Mouse (Mus musculus) stomach, embryonic 14.5 days (tissue): ENCODE results near the gene Mink1. TPM values are rescaled to one million over a fixed set of nuclear protein-coding genes. Genes with fewer than 3 reads are reported as not detected.

ENCODE experiments used
- polyA plus RNA-seq: library from polyadenylated mRNA; unstranded; fragments of >200 nt; fragmentation: Nextera tagmentation; extraction: Ambion mirVana; gene quantifications from 2 replicates; pipeline ENCODE4 v1.2.1, GENCODE M21; 2014

Mink1 gene
- polyA plus RNA-seq, 1 experiment from 2014 or later: 23.0 TPM

Other genes with a start within 250 kb of the Mink1 start
- gene Alox12e, start 240.3 kb upstream of the Mink1 start, polyA plus RNA-seq: not detected in 2 replicates
- 2.4 and 4.1 TPM in 2 replicates for gene Alox15, start 210.8 kb upstream of the Mink1 start, polyA plus RNA-seq
- gene Pelp1, start 152.8 kb upstream of the Mink1 start, polyA plus RNA-seq: 31.6 and 34.4 TPM in 2 replicates
- gene Arrb2, start 130.2 kb upstream of the Mink1 start, polyA plus RNA-seq: 15.9 and 17.2 TPM in 2 replicates
- gene Med11, start 111.0 kb upstream of the Mink1 start, polyA plus RNA-seq: 48.6 and 49.8 TPM in 2 replicates
- gene Zmynd15, start 103.4 kb upstream of the Mink1 start, polyA plus RNA-seq: 0.39 and 0.50 TPM in 2 replicates
- gene Cxcl16, start 102.9 kb upstream of the Mink1 start, polyA plus RNA-seq: 7.8 and 8.6 TPM in 2 replicates
- 38.6 and 45.2 TPM in 2 replicates for gene Tm4sf5, start 57.6 kb upstream of the Mink1 start, polyA plus RNA-seq
- gene Vmo1, start 48.3 kb upstream of the Mink1 start, polyA plus RNA-seq: 0.39 TPM in 1 of 2 replicates, not detected in the other
- 0.43 and 0.81 TPM in 2 replicates for gene Gltpd2, start 43.7 kb upstream of the Mink1 start, polyA plus RNA-seq
- gene Psmb6, start 37.5 kb upstream of the Mink1 start, polyA plus RNA-seq: 709 and 761 TPM in 2 replicates
- not detected in 2 replicates for gene Gm40193, start 29.9 kb upstream of the Mink1 start, polyA plus RNA-seq
- gene Pld2, start 22.8 kb upstream of the Mink1 start, polyA plus RNA-seq: 11.6 and 13.0 TPM in 2 replicates
- gene 4930544D05Rik, start 53.0 kb downstream of the Mink1 start, polyA plus RNA-seq: not detected in 2 replicates
- gene Chrne, start 56.3 kb downstream of the Mink1 start, polyA plus RNA-seq: not detected in 2 replicates
- gene Gp1ba, start 76.2 kb downstream of the Mink1 start, polyA plus RNA-seq: 0.21 and 0.22 TPM in 2 replicates
- 118 and 120 TPM in 2 replicates for gene Rnf167, start 84.4 kb downstream of the Mink1 start, polyA plus RNA-seq
- 151 and 157 TPM in 2 replicates for gene Slc25a11, start 84.6 kb downstream of the Mink1 start, polyA plus RNA-seq
- gene Pfn1, start 91.8 kb downstream of the Mink1 start, polyA plus RNA-seq: 2,006 and 2,065 TPM in 2 replicates
- gene Eno3, start 94.3 kb downstream of the Mink1 start, polyA plus RNA-seq: 12.3 and 14.5 TPM in 2 replicates
- 147 and 170 TPM in 2 replicates for gene Spag7, start 106.5 kb downstream of the Mink1 start, polyA plus RNA-seq
- 16.1 and 19.2 TPM in 2 replicates for gene Camta2, start 125.2 kb downstream of the Mink1 start, polyA plus RNA-seq
- 1.0 and 1.9 TPM in 2 replicates for gene Inca1, start 137.3 kb downstream of the Mink1 start, polyA plus RNA-seq
- gene Kif1c, start 137.7 kb downstream of the Mink1 start, polyA plus RNA-seq: 9.0 and 11.8 TPM in 2 replicates
- 4.5 and 7.0 TPM in 2 replicates for gene Zfp3, start 201.3 kb downstream of the Mink1 start, polyA plus RNA-seq
- 0.59 and 0.87 TPM in 2 replicates for gene Scimp, start 249.7 kb downstream of the Mink1 start, polyA plus RNA-seq